Mouse (Mus musculus) liver, embryonic 11.5 days (tissue): ENCODE measurements around the gene Cela2a. TPM values are rescaled to one million over a fixed set of nuclear protein-coding genes. Genes with fewer than 3 reads are reported as not detected.

Experiments
- ATAC-seq: fragments of 200-750 bp; cut with Nextera tagmentation; replicated peaks from 2 replicates; pipeline ENCODE4 v1.8.0; 2017; ENCODE audit warnings: moderate number of reproducible peaks, mild to moderate bottlenecking, moderate TSS enrichment, moderate library complexity; ENCODE audit not compliant: low FRiP score
- DNase-seq: peaks from one replicate; pipeline ENCODE4 v3.0.0-alpha.2; 2017; ENCODE audit warnings: low spot score
- H3K27ac ChIP-seq: fragments of 300-500 bp; sonication (generic); 2 replicates; pipeline ENCODE4 v1.5.1; 2014; ENCODE audit warnings: mild to moderate bottlenecking, low read depth, low read length, control low read depth
- H3K27me3 ChIP-seq: fragments of 300-500 bp; sonication (generic); replicated peaks from 2 replicates; pipeline ENCODE4 v1.6.1; 2014; ENCODE audit warnings: low read length, mixed read lengths; ENCODE audit not compliant: control insufficient read depth, insufficient read depth
- H3K36me3 ChIP-seq: fragments of 300-500 bp; sonication (generic); 2 replicates; pipeline ENCODE4 v1.6.1; 2014; ENCODE audit warnings: mild to moderate bottlenecking, low read length, moderate library complexity, mixed read lengths; ENCODE audit not compliant: control insufficient read depth, insufficient read depth
- H3K4me1 ChIP-seq: fragments of 300-500 bp; sonication (generic); replicated peaks from 2 replicates; pipeline ENCODE4 v1.6.1; 2014; ENCODE audit warnings: low read length, mixed read lengths; ENCODE audit not compliant: control insufficient read depth, insufficient read depth
- H3K4me2 ChIP-seq: fragments of 300-500 bp; sonication (generic); 2 replicates; pipeline ENCODE4 v1.6.1; 2014; ENCODE audit warnings: mild to moderate bottlenecking, control low read depth, moderate library complexity
- H3K4me3 ChIP-seq: fragments of 300-500 bp; sonication (generic); 2 replicates; pipeline ENCODE4 v1.5.1; 2014; ENCODE audit warnings: low read depth, low read length, control low read depth
- H3K9ac ChIP-seq: fragments of 300-500 bp; sonication (generic); 2 replicates; pipeline ENCODE4 v1.6.1; 2014; ENCODE audit warnings: low read depth, low read length, control low read depth
- H3K9me3 ChIP-seq: fragments of 300-500 bp; sonication (generic); 2 replicates; pipeline ENCODE4 v1.6.1; 2016; ENCODE audit warnings: low read length, inconsistent platforms, mixed read lengths; ENCODE audit not compliant: control insufficient read depth
- WGBS: fragments of 180-500 bp; shearing (Covaris S2); extraction: QIAGEN DNeasy Blood & Tissue Kit; methylation state at CpG from one replicate; pipeline ENCODE4 v1.1.7; 2014; 5-methylcytosine and 5-hydroxymethylcytosine counted together
- polyA plus RNA-seq: library from polyadenylated mRNA; unstranded; fragments of >200 nt; fragmentation: Nextera tagmentation; extraction: Ambion mirVana; gene quantifications from 2 replicates; pipeline ENCODE4 v1.2.1, GENCODE M21; 2014

Gene Cela2a
- polyA plus RNA-seq, 1 experiment from 2014 or later: not detected

- Histone ChIP-seq H3K9me3 (no peaks in the 10 kb centered on the region), H3K4me1 (peaks cover 28% of the 10 kb centered on the region), H3K27ac (no peak overlapping the region), H3K4me2 (no peak overlapping the region), H3K4me3 (no peak overlapping the region), H3K36me3 (peaks cover 3% of the 10 kb centered on the region; the same call in 1 of the 2 replicates), H3K9ac (no peak overlapping the region), H3K27me3 (no peaks in the 10 kb centered on the region)
- 62% methylated on average over 5 of the region's 5 CpGs for WGBS
- no peak for DNase-seq
- ATAC-seq: no peak
Observed at GRCm38 (mm10) chr4:141869436-141870215, 43.7 kb upstream of the Cela2a start.

GRCm38 (mm10) chr4:141868051-141868450, 42.1 kb upstream of the Cela2a start:
- Histone ChIP-seq H3K36me3 (peaks cover 14% of the 10 kb centered on the region; the same call in 1 of the 2 replicates), H3K4me1 (peaks cover 21% of the 10 kb centered on the region), H3K27me3 (no peaks in the 10 kb centered on the region), H3K27ac (no peak overlapping the region), H3K9me3 (no peaks in the 10 kb centered on the region), H3K9ac (no peak overlapping the region), H3K4me2 (no peak overlapping the region), H3K4me3 (no peak overlapping the region)
- WGBS: 90% methylated on average over 10 of the region's 10 CpGs
- DNase-seq (no peak), ATAC-seq (no peak)

- no peak overlapping the region for H3K9ac ChIP-seq
- H3K27ac ChIP-seq: no peak overlapping the region
- peaks cover 14% of the 10 kb centered on the region; the same call in 1 of the 2 replicates for H3K36me3 ChIP-seq
- H3K4me2 ChIP-seq: no peak overlapping the region
- no peaks in the 10 kb centered on the region for H3K27me3 ChIP-seq
- peaks cover 15% of the 10 kb centered on the region for H3K4me1 ChIP-seq
- ATAC-seq: no peak
- H3K9me3 ChIP-seq: no peaks in the 10 kb centered on the region
- no peak for DNase-seq
- no peak overlapping the region for H3K4me3 ChIP-seq
- WGBS: 72% methylated on average over 4 of the region's 4 CpGs
Observed at GRCm38 (mm10) chr4:141867498-141867897, 41.5 kb upstream of the Cela2a start.

- ATAC-seq (no peak), DNase-seq (no peak)
- Histone ChIP-seq H3K36me3 (peaks cover 17% of the 10 kb centered on the region; the same call in 1 of the 2 replicates), H3K9ac (no peak overlapping the region), H3K4me3 (no peak overlapping the region), H3K27ac (no peak overlapping the region), H3K27me3 (no peaks in the 10 kb centered on the region), H3K9me3 (no peaks in the 10 kb centered on the region), H3K4me2 (no peak overlapping the region), H3K4me1 (peaks cover 11% of the 10 kb centered on the region)
- 53% methylated on average over 10 of the region's 10 CpGs for WGBS
Observed at GRCm38 (mm10) chr4:141866933-141867490, 41.1 kb upstream of the Cela2a start.

- 73% methylated on average over 5 of the region's 5 CpGs for WGBS
- no peak overlapping the region for H3K4me3 ChIP-seq
Observed at GRCm38 (mm10) chr4:141865600-141865999, 39.6 kb upstream of the Cela2a start.

GRCm38 (mm10) chr4:141865006-141865405, 39.0 kb upstream of the Cela2a start:
- Histone ChIP-seq H3K27me3 (no peaks in the 10 kb centered on the region), H3K4me1 (peaks cover 5% of the 10 kb centered on the region; the same call in 1 of the 2 replicates), H3K4me2 (no peak overlapping the region), H3K9me3 (no peaks in the 10 kb centered on the region), H3K27ac (no peak overlapping the region), H3K4me3 (no peak overlapping the region), H3K36me3 (peaks cover 31% of the 10 kb centered on the region), H3K9ac (no peak overlapping the region)
- WGBS: 86% methylated on average over 5 of the region's 5 CpGs
- ATAC-seq (no peak), DNase-seq (no peak)

More at GRCm38 (mm10) chr4:141865600-141865999, 39.6 kb upstream of the Cela2a start:
- H3K4me2 ChIP-seq: no peak overlapping the region
- H3K9me3 ChIP-seq: no peaks in the 10 kb centered on the region
- no peak overlapping the region for H3K27ac ChIP-seq
- ATAC-seq (no peak), DNase-seq (no peak)
- no peaks in the 10 kb centered on the region for H3K27me3 ChIP-seq
- peaks cover 5% of the 10 kb centered on the region; the same call in 1 of the 2 replicates for H3K4me1 ChIP-seq
- H3K36me3 ChIP-seq: peaks cover 26% of the 10 kb centered on the region; the same call in 1 of the 2 replicates
- no peak overlapping the region for H3K9ac ChIP-seq

GRCm38 (mm10) chr4:141864506-141864905, 38.5 kb upstream of the Cela2a start:
- no peak overlapping the region for H3K9ac ChIP-seq
- H3K4me2 ChIP-seq: no peak overlapping the region
- no peak overlapping the region for H3K27ac ChIP-seq
- no peak overlapping the region for H3K4me3 ChIP-seq
- peaks cover 5% of the 10 kb centered on the region; the same call in 1 of the 2 replicates for H3K4me1 ChIP-seq
- 89% methylated on average over 8 of the region's 8 CpGs for WGBS
- no peaks in the 10 kb centered on the region for H3K27me3 ChIP-seq
- peaks cover 34% of the 10 kb centered on the region for H3K36me3 ChIP-seq
- ATAC-seq: no peak
- DNase-seq: no peak
- H3K9me3 ChIP-seq: no peaks in the 10 kb centered on the region

GRCm38 (mm10) chr4:141863726-141864280, 37.8 kb upstream of the Cela2a start:
- Histone ChIP-seq H3K4me2 (no peak overlapping the region), H3K4me1 (peaks cover 5% of the 10 kb centered on the region; the same call in 1 of the 2 replicates), H3K4me3 (no peak overlapping the region), H3K27ac (no peak overlapping the region), H3K9ac (no peak overlapping the region), H3K36me3 (peaks cover 35% of the 10 kb centered on the region), H3K27me3 (no peaks in the 10 kb centered on the region), H3K9me3 (no peaks in the 10 kb centered on the region)
- DNase-seq (no peak), ATAC-seq (no peak)
- WGBS: 89% methylated on average over 7 of the region's 7 CpGs
